11 mouse cellular contexts compared by ENCODE assay signal in the genomic region with DNA sequence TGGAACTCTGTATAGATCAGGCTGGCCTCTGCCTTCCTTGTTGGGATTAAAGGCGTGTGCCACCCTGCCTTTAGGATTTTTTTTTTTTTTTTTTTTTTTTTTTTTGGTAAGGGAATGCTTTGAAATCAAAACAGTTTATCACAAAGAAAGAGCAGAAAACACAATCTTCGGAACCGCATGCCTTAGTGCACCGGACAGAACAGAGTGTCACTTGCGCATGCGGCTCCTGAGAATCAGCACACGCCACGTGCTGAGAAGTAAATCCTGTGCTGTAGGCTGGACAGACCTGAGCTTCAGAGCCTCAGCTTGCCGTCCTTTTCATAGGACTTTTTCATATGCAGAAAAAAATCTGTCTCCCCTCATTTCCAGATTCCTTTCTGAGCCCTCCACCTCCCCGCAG. TPM values are rescaled to one million over a fixed set of nuclear protein-coding genes. Genes with fewer than 3 reads are reported as not detected.
DNase-seq lines count a peak whose midpoint lies in the region; ATAC-seq lines count a peak whose summit lies in the region.
"Had no signal": no experiment of that assay in that cellular context is flagged by ENCODE, and none has a peak within 500 bp of the region (broad histone marks: within the 10 kb centered on the region; RNA-seq: fewer than 3 reads in every experiment).

No protein-coding gene starts in this region.

- peak overlapping the region; percentile 67 for H3K27ac ChIP-seq in heart, embryonic 15.5 days
- peak overlapping the region; percentile 81 for H3K27ac ChIP-seq in embryonic facial prominence, embryonic 12.5 days
- H3K27ac ChIP-seq in hindbrain, embryonic 14.5 days, result peak overlapping the region; percentile 68; the same call in 1 of the 2 replicates
- peak overlapping the region; percentile 73 for H3K27ac ChIP-seq in midbrain, embryonic 14.5 days (replicated peaks; ENCODE audit: low read depth, low read length)

- intact Hi-C loops in heart, postnatal 14 days (cut with DNase I), result no loop called here

- WGBS in heart, embryonic 15.5 days, result 77% methylated on average over 10 of the region's 10 CpGs
- 52% methylated on average over 10 of the region's 10 CpGs for WGBS in embryonic facial prominence, embryonic 12.5 days
- WGBS in hindbrain, embryonic 14.5 days, result 64% methylated on average over 10 of the region's 10 CpGs
- 50% methylated on average over 10 of the region's 10 CpGs for WGBS in midbrain, embryonic 14.5 days

- H3K36me3 ChIP-seq in heart, embryonic 15.5 days, result no peaks in the 10 kb centered on the region
- H3K36me3 ChIP-seq in embryonic facial prominence, embryonic 12.5 days, result no peaks in the 10 kb centered on the region
- H3K36me3 ChIP-seq in hindbrain, embryonic 14.5 days (replicated peaks; ENCODE audit: control insufficient read depth, insufficient read depth), result no peaks in the 10 kb centered on the region
- no peaks in the 10 kb centered on the region for H3K36me3 ChIP-seq in midbrain, embryonic 14.5 days (ENCODE audit: control insufficient read depth, insufficient read depth, low read length)

- no peak for ATAC-seq in heart, embryonic 15.5 days (replicated peaks; ENCODE audit: insufficient number of reproducible peaks, insufficient read depth, low FRiP score, low read depth)
- ATAC-seq in embryonic facial prominence, embryonic 12.5 days (ENCODE audit: insufficient number of reproducible peaks, insufficient read depth, low FRiP score, low TSS enrichment), result no peak
- no peak for ATAC-seq in hindbrain, embryonic 14.5 days (ENCODE audit: low FRiP score)
- no peak for ATAC-seq in midbrain, embryonic 14.5 days (ENCODE audit: low FRiP score, low TSS enrichment)

- no peaks in the 10 kb centered on the region for H3K27me3 ChIP-seq in heart, embryonic 15.5 days
- no peaks in the 10 kb centered on the region for H3K27me3 ChIP-seq in embryonic facial prominence, embryonic 12.5 days
- no peaks in the 10 kb centered on the region for H3K27me3 ChIP-seq in hindbrain, embryonic 14.5 days (ENCODE audit: control insufficient read depth, insufficient read depth, low read length)
- H3K27me3 ChIP-seq in midbrain, embryonic 14.5 days (ENCODE audit: control insufficient read depth, insufficient read depth, low read length), result no peaks in the 10 kb centered on the region

- H3K4me1 ChIP-seq in heart, embryonic 15.5 days (replicated peaks), result peaks cover 34% of the 10 kb centered on the region
- peaks cover 30% of the 10 kb centered on the region for H3K4me1 ChIP-seq in embryonic facial prominence, embryonic 12.5 days
- H3K4me1 ChIP-seq in hindbrain, embryonic 14.5 days (replicated peaks; ENCODE audit: control insufficient read depth, insufficient read depth, low read length), result peaks cover 16% of the 10 kb centered on the region
- peaks cover 11% of the 10 kb centered on the region for H3K4me1 ChIP-seq in midbrain, embryonic 14.5 days (ENCODE audit: control insufficient read depth, insufficient read depth, low read length)

- no peak overlapping the region for H3K9ac ChIP-seq in heart, embryonic 15.5 days
- no peak overlapping the region for H3K9ac ChIP-seq in embryonic facial prominence, embryonic 12.5 days
- H3K9ac ChIP-seq in hindbrain, embryonic 14.5 days, result peak overlapping the region; percentile 45
- peak overlapping the region; percentile 26; the same call in 1 of the 2 replicates for H3K9ac ChIP-seq in midbrain, embryonic 14.5 days (replicated peaks; ENCODE audit: low read length)

- H3K9me3 ChIP-seq in heart, embryonic 15.5 days (replicated peaks), result no peaks in the 10 kb centered on the region
- no peaks in the 10 kb centered on the region; the same call in 1 of the 2 replicates for H3K9me3 ChIP-seq in embryonic facial prominence, embryonic 12.5 days
- H3K9me3 ChIP-seq in hindbrain, embryonic 14.5 days (ENCODE audit: control insufficient read depth, low read length), result no peaks in the 10 kb centered on the region
- no peaks in the 10 kb centered on the region for H3K9me3 ChIP-seq in midbrain, embryonic 14.5 days (ENCODE audit: control insufficient read depth, low read length)

- H3K4me2 ChIP-seq in heart, embryonic 15.5 days, result no peak overlapping the region
- peak overlapping the region; percentile 37 for H3K4me2 ChIP-seq in embryonic facial prominence, embryonic 12.5 days (replicated peaks)
- H3K4me2 ChIP-seq in hindbrain, embryonic 14.5 days (replicated peaks), result peak overlapping the region; percentile 31; the same call in 1 of the 2 replicates
- peak overlapping the region; percentile 44 for H3K4me2 ChIP-seq in midbrain, embryonic 14.5 days (ENCODE audit: low read length)

- no peak for DNase-seq in heart, postnatal 14 days
- no peak for DNase-seq in hindbrain, embryonic 14.5 days (ENCODE audit: low spot score)
- peak; percentile 14 for DNase-seq in midbrain, embryonic 14.5 days
- no peak for DNase-seq in spleen, postnatal 14 days (ENCODE audit: low spot score in 2 of 2)
- DNase-seq in adrenal gland, adult (ENCODE audit: inconsistent age in 2 of 2, low spot score in 1 of 2), result no peak
- no peak for DNase-seq in kidney, postnatal 25 days
- DNase-seq: adrenal gland, adult 8-10 months; gastrocnemius, postnatal 25 days; thymus, postnatal 4 days had no signal

- no peak overlapping the region for H3K4me3 ChIP-seq in heart, embryonic 15.5 days
- no peak overlapping the region for H3K4me3 ChIP-seq in embryonic facial prominence, embryonic 12.5 days
- H3K4me3 ChIP-seq in hindbrain, embryonic 14.5 days (replicated peaks; ENCODE audit: low read length), result no peak overlapping the region
- no peak overlapping the region for H3K4me3 ChIP-seq in midbrain, embryonic 14.5 days (replicated peaks; ENCODE audit: low read depth, low read length)

RNA-seq across cellular contexts. Expression of gene Psma6, which starts 54.0 kb away (rescaled TPM):
- 301 and 302 TPM in 2 replicates for polyA plus RNA-seq in heart, embryonic 15.5 days (2015; fragmentation: Nextera tagmentation; extraction: Ambion mirVana)
- 100 to 1,000 TPM; 160 to 168 TPM for total RNA-seq in heart, postnatal 14 days (2021)
- polyA plus RNA-seq in embryonic facial prominence, embryonic 12.5 days (2016; fragmentation: Nextera tagmentation; extraction: Ambion mirVana), result 435 and 447 TPM in 2 replicates
- polyA plus RNA-seq in hindbrain, embryonic 14.5 days (2014; fragmentation: Nextera tagmentation; extraction: Ambion mirVana), result 403 and 442 TPM in 2 replicates
- polyA plus RNA-seq in midbrain, embryonic 14.5 days (2014; fragmentation: Nextera tagmentation; extraction: Ambion mirVana), result 448 and 461 TPM in 2 replicates

RNA-seq across cellular contexts. Expression of gene Nfkbia, which starts 54.4 kb away (rescaled TPM):
- 61.4 and 82.5 TPM in 2 replicates for polyA plus RNA-seq in heart, embryonic 15.5 days (2015; fragmentation: Nextera tagmentation; extraction: Ambion mirVana)
- total RNA-seq in heart, postnatal 14 days (2021), result 10 to 100 TPM; 69.4 to 81.5 TPM
- polyA plus RNA-seq in embryonic facial prominence, embryonic 12.5 days (2016; fragmentation: Nextera tagmentation; extraction: Ambion mirVana), result 76.8 and 78.3 TPM in 2 replicates
- 59.7 and 63.9 TPM in 2 replicates for polyA plus RNA-seq in hindbrain, embryonic 14.5 days (2014; fragmentation: Nextera tagmentation; extraction: Ambion mirVana)
- 49.6 and 52.1 TPM in 2 replicates for polyA plus RNA-seq in midbrain, embryonic 14.5 days (2014; fragmentation: Nextera tagmentation; extraction: Ambion mirVana)

Comparison
In these comparisons a context has a peak if more than half of its experiments do, and no peak if none do; other contexts are left out.
1. H3K9ac ChIP-seq: peak in hindbrain, embryonic 14.5 days (single experiment) and midbrain, embryonic 14.5 days (single experiment); none in heart, embryonic 15.5 days (single experiment) and embryonic facial prominence, embryonic 12.5 days (single experiment).
2. Peak in every context shown above with its lines, with median percentiles within 50 percentile points of each other: H3K27ac ChIP-seq.